Mouse (Mus musculus) frontal cortex, adult 2 months (tissue): ENCODE measurements around the gene Hist1h1b. TPM values are rescaled to one million over a fixed set of nuclear protein-coding genes. Genes with fewer than 3 reads are reported as not detected.

Experiments
- DNase-seq, 2 experiments: peaks; one replicate each; pipeline ENCODE4 v3.0.0; 2022; ENCODE audit warnings: low spot score in 1 of 2; ENCODE audit errors: extremely low spot score in 1 of 2
- polyA plus RNA-seq: library from polyadenylated mRNA; depleted of rRNA; stranded (reverse); fragments of >200 nt; gene quantifications from 2 replicates; pipeline ENCODE4 v1.2.3, GENCODE M21; 2012; rRNA removed

Gene Hist1h1b
- polyA plus RNA-seq, 1 experiment: 0.18 TPM

GRCm38 (mm10) chr13:21734010-21734905, 46.2 kb downstream of the Hist1h1b start:
- DNase-seq: peak; percentile 58 to 89

DNA sequence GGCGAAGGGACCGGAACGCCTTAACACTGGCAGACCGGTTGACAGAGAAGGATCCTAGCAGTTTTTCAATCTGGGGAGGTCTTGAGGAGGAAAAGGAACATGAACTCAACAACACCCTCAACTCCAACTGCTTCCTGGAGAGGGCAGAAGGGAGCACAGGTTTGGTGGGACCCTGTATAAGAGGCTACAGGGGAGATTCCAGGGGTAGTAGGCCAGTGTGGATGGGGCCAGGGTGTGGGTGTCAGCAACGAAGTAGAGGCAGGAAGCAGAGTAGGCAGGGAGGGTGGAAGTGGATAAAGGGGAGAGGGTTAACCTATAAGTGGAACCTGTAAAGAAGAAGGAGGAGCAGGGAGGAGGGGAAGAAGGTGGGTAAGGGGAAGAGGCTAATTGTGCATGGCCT, 47.0 kb downstream of the Hist1h1b start:
- DNase-seq: no peak

Other genes starting within 250 kb of the Hist1h1b start
- 7.9 and 8.6 TPM in 2 replicates for gene Zkscan8, start 249.5 kb downstream of the Hist1h1b start, polyA plus RNA-seq
- gene Olfr1366, start 237.8 kb downstream of the Hist1h1b start, polyA plus RNA-seq: not detected in 2 replicates
- gene Olfr1535, start 220.7 kb downstream of the Hist1h1b start, polyA plus RNA-seq: not detected in 2 replicates
- gene Olfr1364, start 198.9 kb downstream of the Hist1h1b start, polyA plus RNA-seq: 0.29 TPM in 1 of 2 replicates, not detected in the other
- gene Olfr1362, start 166.6 kb downstream of the Hist1h1b start, polyA plus RNA-seq: not detected in 2 replicates
- gene Olfr11, start 138.1 kb downstream of the Hist1h1b start, polyA plus RNA-seq: not detected in 2 replicates
- not detected in 2 replicates for gene Olfr1361, start 117.2 kb downstream of the Hist1h1b start, polyA plus RNA-seq
- not detected in 2 replicates for gene Olfr1360, start 103.2 kb downstream of the Hist1h1b start, polyA plus RNA-seq
- gene Olfr1359, start 82.5 kb downstream of the Hist1h1b start, polyA plus RNA-seq: not detected in 2 replicates
- gene Hist1h2bl, start 64.5 kb downstream of the Hist1h1b start, polyA plus RNA-seq: not detected in 2 replicates
- gene Hist1h2ai, start 64.2 kb downstream of the Hist1h1b start, polyA plus RNA-seq: 1.2 and 1.5 TPM in 2 replicates
- 1.8 TPM in 2 replicates for gene Hist1h3h, start 63.0 kb downstream of the Hist1h1b start, polyA plus RNA-seq
- 0.52 and 0.80 TPM in 2 replicates for gene Hist1h2bm, start 58.6 kb downstream of the Hist1h1b start, polyA plus RNA-seq
- gene Hist1h4j, start 45.6 kb downstream of the Hist1h1b start, polyA plus RNA-seq: 3.3 and 4.1 TPM in 2 replicates
- gene Hist1h4k, start 30.1 kb downstream of the Hist1h1b start, polyA plus RNA-seq: 12.6 and 16.6 TPM in 2 replicates
- 1.1 and 1.7 TPM in 2 replicates for gene Hist1h2ak, start 26.8 kb downstream of the Hist1h1b start, polyA plus RNA-seq
- gene Hist1h2bn, start 26.5 kb downstream of the Hist1h1b start, polyA plus RNA-seq: 0.82 and 1.9 TPM in 2 replicates
- gene Hist1h3i, start 2.7 kb upstream of the Hist1h1b start, polyA plus RNA-seq: 3.1 and 4.5 TPM in 2 replicates
- gene Hist1h2an, start 6.6 kb upstream of the Hist1h1b start, polyA plus RNA-seq: not detected in 2 replicates
- 0.32 and 0.57 TPM in 2 replicates for gene Hist1h2bp, start 6.8 kb upstream of the Hist1h1b start, polyA plus RNA-seq
- gene Hist1h2bq, start 29.6 kb upstream of the Hist1h1b start, polyA plus RNA-seq: 1.5 and 1.9 TPM in 2 replicates
- gene Hist1h2ao, start 29.8 kb upstream of the Hist1h1b start, polyA plus RNA-seq: not detected in 2 replicates
- not detected in 2 replicates for gene Hist1h4m, start 31.1 kb upstream of the Hist1h1b start, polyA plus RNA-seq
- 12.0 and 12.7 TPM in 2 replicates for gene Hist1h4n, start 51.6 kb upstream of the Hist1h1b start, polyA plus RNA-seq
- gene Hist1h2ap, start 52.9 kb upstream of the Hist1h1b start, polyA plus RNA-seq: 3.5 and 3.9 TPM in 2 replicates
- 0.21 and 0.96 TPM in 2 replicates for gene Hist1h2br, start 53.1 kb upstream of the Hist1h1b start, polyA plus RNA-seq
- gene Zfp184, start 164.5 kb upstream of the Hist1h1b start, polyA plus RNA-seq: 2.2 and 2.6 TPM in 2 replicates
- not detected in 2 replicates for gene Pom121l2, start 200.6 kb upstream of the Hist1h1b start, polyA plus RNA-seq
- 0.56 and 1.4 TPM in 2 replicates for gene Prss16, start 229.1 kb upstream of the Hist1h1b start, polyA plus RNA-seq